Mouse (Mus musculus) heart, postnatal 4 days (tissue): ENCODE results near the gene Chst11. TPM values are rescaled to one million over a fixed set of nuclear protein-coding genes. Genes with fewer than 3 reads are reported as not detected.

Experiments
- DNase-seq: peaks from one replicate; pipeline ENCODE4 v3.0.0; 2021
- total RNA-seq, 2 experiments: library from RNA; stranded (reverse); gene quantifications; 2 replicates each; pipeline ENCODE4 v1.2.3; 2021

Gene Chst11
- total RNA-seq, 2 experiments from 2014 or later, result 3.6 to 5.2 TPM

DNA sequence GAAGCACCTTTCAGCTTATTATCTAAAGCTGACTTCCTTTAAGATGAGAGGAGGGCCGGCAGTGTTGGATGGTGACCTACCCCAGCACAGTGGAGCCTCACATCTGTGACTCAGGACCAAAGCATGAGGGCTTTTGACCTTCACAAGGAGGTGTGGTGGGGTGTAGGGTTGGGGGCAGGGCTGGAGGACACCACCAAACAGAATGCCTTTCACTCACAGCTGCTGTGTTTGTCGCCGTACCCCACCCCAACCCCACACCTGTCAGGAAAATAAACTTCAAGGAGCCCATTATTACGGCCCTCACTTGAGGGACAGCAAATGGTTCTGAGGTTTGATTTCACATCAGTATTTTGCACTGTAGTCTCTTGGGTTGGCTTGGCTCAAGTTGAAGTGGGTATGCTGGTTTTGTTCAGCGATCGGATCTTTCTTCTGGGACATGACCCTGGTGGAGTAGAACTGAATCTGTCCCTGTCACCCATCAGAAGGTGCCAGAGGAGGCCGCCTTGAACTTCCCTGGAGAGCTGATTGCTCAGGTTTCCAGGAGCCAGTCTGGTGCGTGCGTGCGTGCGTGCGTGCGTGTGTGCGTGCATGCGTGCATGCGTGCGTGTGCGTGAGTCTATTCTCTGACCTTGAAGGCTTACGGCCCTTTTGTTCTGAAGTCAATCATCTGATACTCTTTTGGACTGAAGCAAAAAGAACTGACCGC, 51.2 kb downstream of the Chst11 start:
- no peak for DNase-seq

DNA sequence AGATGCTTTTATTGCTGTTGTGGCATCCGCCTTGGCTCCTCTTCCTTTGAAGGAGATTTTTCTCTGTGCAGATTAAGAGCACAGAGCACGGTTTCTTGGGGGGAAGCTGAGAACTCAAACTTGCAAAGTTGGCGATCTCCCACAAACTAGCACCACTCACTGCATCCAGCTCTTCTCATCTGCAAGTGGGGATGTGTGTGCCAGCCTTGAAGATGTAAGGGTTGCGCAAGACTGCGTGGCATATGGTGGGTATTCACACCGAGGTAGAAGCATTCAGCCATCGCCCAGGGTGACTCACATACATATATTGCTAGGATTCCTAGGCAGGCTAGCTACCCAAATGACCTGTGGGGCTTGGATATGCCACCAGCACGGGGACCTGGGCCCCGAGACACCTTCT, 52.9 kb downstream of the Chst11 start:
- DNase-seq, result no peak

GRCm38 (mm10) chr10:83039414-83039813, 54.1 kb downstream of the Chst11 start:
- DNase-seq, result no peak

- DNase-seq, result no peak
These were observed 56.6 kb downstream of the Chst11 start for GRCm38 (mm10) chr10:83041875-83042274.

DNA sequence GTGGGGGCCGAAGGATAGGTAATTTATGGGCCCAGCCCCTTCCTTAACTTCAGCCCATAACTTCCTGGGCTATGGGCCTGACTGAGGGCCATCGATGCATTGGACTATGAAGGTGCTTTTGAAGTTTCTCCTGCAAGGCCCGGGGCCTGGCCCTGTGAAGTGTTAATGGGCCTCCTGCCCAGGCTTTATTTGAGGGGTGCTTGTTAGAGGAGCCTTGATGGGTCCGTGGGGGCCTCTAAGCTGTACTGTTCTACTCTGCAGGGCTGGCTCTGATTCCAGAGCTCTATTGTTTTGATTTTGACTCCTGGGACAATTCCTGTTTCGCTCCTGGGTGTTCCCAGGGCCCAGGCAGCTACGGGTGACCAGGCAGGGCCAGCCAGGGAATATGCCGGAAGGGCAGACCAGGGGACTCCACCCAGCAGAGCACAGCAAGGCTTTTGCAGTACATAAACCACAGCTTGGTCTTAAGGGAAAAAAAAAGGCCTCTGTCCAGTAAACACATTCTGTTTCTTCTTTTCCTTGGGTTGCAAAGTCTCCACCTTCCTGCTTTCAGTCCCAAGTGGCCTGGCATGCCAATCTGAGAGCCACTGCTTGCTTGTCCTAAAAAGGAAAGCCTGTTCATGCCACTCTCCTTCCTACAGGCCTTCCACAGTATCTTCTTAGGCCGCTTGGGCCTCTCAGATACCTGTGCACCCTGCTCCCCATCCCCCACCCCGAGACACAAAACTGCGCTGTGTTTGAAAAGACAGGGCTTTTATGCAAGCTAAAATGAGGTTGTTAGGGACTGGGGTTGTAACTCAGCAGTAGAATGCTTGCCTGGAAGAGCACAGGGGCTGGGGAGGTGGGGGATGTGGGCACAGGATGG, 57.5 kb downstream of the Chst11 start:
- DNase-seq, result peak; percentile 39

GRCm38 (mm10) chr10:83043478-83044259, 58.4 kb downstream of the Chst11 start:
- no peak for DNase-seq

DNA sequence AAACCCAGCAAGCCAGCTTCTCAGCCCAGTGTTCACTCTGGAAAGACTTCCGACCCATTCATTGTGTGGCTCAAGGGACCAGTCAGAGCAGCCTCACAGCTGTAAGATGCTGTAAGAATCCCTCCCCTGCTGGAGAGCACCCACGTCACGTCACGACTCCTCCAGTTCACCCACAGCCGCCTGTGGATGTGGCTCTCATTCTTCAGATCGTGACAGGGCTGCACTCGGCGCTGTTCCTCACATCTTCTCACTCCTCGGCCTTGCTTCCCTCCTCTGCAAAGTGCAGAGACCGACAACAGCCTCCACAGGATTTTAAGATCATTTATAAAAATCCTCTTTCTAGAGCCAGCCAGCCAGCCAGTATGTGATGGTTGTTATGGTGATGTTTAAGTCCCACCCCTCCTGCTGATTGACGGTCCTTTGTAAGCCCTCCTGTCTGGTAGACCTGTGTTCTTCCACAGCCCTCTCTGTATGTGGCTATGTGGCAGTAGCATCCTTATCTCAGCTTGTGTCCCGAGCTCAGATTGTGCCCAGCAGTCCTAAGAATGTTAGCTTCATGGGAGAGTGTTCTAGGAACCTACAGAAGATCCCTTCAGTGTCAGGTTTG, 64.0 kb downstream of the Chst11 start:
- DNase-seq, result no peak

DNA sequence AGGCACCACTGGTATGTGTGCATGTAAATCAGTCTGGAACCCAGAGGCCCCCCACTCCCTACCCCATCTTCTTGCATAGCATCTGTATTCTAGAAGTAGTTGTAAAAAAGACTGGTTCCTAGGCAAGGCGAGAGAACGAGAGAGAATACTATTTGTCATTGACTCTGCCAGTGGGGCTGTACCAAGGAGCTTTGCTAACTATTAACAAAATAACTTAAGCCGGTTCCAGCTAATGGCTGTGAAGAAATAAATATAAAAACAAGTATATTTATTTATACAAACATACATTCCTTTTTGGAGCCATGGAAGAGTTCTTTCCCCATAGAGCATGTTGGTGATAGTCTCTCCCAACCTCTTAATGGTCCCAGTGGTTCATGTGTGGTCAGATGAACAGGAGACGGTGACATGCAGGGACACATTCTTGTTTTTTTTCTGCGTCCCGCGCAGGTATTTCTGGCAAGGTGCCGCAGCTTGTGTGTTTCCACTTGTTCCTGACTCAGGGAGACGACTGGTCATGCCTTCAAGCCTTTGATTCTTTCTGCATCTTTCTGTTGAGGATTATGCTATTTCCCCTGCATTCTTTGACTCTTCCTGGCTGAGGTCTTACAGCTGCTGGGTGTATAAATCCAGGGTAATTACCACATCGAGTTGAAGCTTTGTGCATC, 68.7 kb downstream of the Chst11 start:
- no peak for DNase-seq

DNA sequence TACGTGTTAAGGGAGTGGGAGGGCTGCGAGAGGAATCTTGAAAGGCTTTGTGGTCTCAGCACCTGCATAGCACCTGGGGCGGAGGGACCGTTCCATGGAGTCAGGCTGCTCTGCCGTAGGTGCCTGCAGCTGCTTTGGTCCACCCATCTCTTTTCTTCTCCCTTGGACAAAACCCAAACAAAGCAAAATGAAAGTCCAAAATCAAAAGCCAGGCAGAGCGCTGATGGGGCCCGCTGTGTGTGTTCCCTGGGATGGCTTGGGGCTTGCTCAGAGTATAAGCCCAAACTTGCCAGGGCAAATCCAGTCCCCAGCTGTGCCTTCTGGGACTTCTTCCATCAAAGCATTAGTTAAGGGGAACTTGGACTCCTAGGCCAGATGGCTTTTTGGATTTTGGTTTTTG, 71.0 kb downstream of the Chst11 start:
- DNase-seq, result no peak

- no peak for DNase-seq
These were observed 71.6 kb downstream of the Chst11 start for GRCm38 (mm10) chr10:83056866-83057265.

DNA sequence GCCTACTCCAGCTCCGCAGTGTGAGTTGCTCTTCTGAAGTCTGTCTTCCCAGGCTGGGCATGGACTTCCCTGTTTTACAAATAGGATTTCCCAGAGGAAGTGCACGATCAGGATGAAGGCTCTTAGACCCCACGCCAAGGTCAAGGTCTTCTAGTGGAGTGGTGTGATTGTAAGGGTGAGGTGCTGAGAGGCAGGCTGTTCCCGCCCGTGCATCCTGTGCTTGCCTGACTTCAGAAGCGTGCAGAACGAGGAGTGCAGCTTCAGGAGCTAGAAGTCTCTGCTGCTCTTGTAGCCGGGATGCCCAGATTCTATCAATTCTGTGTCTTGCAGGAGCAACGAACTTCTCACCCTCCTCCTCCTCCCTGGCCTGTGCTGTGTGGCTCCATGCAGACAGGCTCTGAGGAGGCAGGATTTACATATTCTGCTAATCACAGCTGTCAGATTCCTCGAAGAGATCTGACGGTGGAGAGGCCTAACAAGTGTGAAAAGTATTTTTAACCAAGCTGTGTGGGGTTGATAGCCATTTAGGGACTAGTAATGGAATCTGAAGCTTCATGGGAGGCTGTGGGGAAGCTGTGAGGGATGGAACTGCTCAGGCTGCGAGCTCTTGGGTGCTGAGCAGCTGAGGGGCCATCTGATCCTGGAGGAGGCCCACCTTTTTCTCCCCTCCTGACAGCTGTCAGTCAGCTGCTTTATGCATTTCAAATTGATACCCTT, 74.9 kb downstream of the Chst11 start:
- no peak for DNase-seq

GRCm38 (mm10) chr10:83062315-83062714, 77.0 kb downstream of the Chst11 start:
- peak; percentile 39 for DNase-seq

DNA sequence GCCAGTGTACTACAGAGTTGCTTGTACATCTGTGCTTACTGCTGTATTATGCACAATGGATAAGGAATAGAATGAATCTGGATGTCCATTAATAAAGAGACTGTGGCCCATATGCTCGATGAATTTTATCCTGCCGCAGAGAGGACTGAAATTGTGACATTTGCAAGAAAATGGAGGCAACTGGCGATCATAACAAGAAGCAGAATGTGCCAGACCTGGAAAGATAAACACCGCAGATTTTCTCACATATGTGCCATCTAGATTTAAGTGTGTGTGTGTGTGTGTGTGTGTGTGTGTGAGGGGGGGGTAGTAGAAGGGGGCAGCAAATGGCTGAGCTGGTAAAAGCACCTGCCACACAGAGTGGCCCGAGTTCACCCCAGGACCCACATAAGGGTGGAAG, 79.5 kb downstream of the Chst11 start:
- no peak for DNase-seq

- no peak for DNase-seq
These were observed 80.9 kb downstream of the Chst11 start for GRCm38 (mm10) chr10:83066159-83066558.

GRCm38 (mm10) chr10:83067305-83067704, 82.0 kb downstream of the Chst11 start:
- DNase-seq, result no peak

DNA sequence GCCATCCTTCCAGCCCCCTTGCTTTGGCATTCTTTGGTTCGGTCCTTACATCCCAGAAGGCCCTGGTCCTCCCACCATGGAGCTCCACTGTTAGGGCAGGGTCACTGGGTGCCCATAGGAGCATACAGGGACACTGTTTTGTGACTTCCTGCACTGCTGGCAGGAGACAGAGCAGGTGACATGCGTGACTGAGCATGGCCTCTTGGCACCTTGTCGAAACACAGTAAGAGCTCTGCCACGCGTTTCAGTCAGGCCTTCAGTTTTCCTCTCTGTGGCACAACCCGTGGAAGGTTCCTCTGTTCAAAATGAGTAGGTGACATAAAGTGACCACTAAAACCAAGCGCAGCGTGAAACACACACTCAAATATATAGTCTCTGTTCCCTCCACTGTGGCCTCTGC, 83.2 kb downstream of the Chst11 start:
- DNase-seq, result no peak

GRCm38 (mm10) chr10:83069791-83070190, 84.5 kb downstream of the Chst11 start:
- DNase-seq, result no peak

- no peak for DNase-seq
These were observed 86.7 kb downstream of the Chst11 start for GRCm38 (mm10) chr10:83071785-83072580.

DNA sequence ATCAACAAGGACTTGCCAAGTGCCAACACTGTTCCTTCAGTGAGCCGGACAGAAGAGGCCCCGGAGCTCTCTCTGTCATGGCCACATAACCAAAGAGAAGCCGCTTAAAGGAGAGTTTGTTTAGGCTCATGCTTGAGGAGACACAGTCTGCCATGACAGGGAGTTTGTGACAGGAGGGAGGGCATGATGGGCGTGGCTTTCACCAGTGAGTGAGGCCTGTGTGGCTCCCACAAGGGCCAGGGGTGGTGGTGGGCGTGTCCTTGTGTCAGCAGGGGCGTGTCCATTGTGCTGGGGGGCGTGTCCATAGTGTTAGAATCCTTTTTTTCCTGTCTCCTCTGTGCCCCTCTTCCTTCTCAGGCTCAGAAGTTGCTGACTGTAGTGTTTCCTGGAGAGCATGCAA, 87.8 kb downstream of the Chst11 start:
- DNase-seq, result no peak

GRCm38 (mm10) chr10:83076816-83077215, 91.5 kb downstream of the Chst11 start:
- no peak for DNase-seq

DNA sequence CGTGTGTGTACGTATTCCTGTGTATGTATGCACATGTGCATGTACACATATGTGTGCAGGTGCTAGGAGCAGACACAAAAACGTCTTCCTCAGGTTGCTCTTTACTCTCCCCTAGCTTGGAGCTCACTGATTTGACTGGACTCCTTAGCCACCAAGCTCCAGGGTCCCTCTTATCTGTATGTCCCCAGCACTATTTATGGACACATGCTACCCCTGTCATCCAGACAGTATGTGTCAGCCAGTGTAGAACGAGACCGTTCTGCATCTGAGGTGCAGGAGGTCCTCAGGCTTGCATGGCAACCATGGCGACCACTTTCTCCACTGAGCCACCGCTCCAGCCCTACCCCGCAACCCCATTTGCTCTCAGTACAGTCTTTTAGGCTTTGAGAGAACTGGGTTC, 93.4 kb downstream of the Chst11 start:
- no peak for DNase-seq
